Mouse (Mus musculus) neural tube, embryonic 15.5 days (tissue): ENCODE measurements around the gene Nrp2. TPM values are rescaled to one million over a fixed set of nuclear protein-coding genes. Genes with fewer than 3 reads are reported as not detected.

ENCODE experiments used
- ATAC-seq: fragments of 200-750 bp; cut with Nextera tagmentation; 2 replicates; pipeline ENCODE4 v1.8.0; 2017; ENCODE audit warnings: mild to moderate bottlenecking, moderate TSS enrichment, moderate library complexity; ENCODE audit not compliant: low FRiP score
- H3K27ac ChIP-seq: fragments of 300-500 bp; sonication (generic); replicated peaks from 2 replicates; pipeline ENCODE4 v1.5.1; 2015; ENCODE audit warnings: mild to moderate bottlenecking, inconsistent platforms
- H3K27me3 ChIP-seq: fragments of 300-500 bp; sonication (generic); replicated peaks from 2 replicates; pipeline ENCODE4 v1.6.1; 2015; ENCODE audit warnings: inconsistent platforms
- H3K36me3 ChIP-seq: fragments of 300-500 bp; sonication (generic); 2 replicates; pipeline ENCODE4 v1.6.1; 2015; ENCODE audit warnings: inconsistent platforms
- H3K4me1 ChIP-seq: fragments of 300-500 bp; sonication (generic); 2 replicates; pipeline ENCODE4 v1.6.1; 2015; ENCODE audit warnings: inconsistent platforms
- H3K4me2 ChIP-seq: fragments of 300-500 bp; sonication (generic); 2 replicates; pipeline ENCODE4 v1.6.1; 2015; ENCODE audit warnings: inconsistent platforms, mild to moderate bottlenecking, moderate library complexity
- H3K4me3 ChIP-seq: fragments of 300-500 bp; sonication (generic); replicated peaks from 2 replicates; pipeline ENCODE4 v1.5.1; 2015; ENCODE audit warnings: mild to moderate bottlenecking, inconsistent platforms
- H3K9ac ChIP-seq: fragments of 300-500 bp; sonication (generic); replicated peaks from 2 replicates; pipeline ENCODE4 v1.6.1; 2015; ENCODE audit warnings: mild to moderate bottlenecking, inconsistent platforms
- H3K9me3 ChIP-seq: fragments of 300-500 bp; sonication (generic); replicated peaks from 2 replicates; pipeline ENCODE4 v1.6.1; 2016; ENCODE audit warnings: inconsistent platforms
- WGBS: fragments of 180-500 bp; shearing (Covaris S2); methylation state at CpG from one replicate; pipeline ENCODE4 v1.1.7; 2015; ENCODE audit warnings: mixed read lengths; 5-methylcytosine and 5-hydroxymethylcytosine counted together
- polyA plus RNA-seq: library from polyadenylated mRNA; unstranded; fragments of >200 nt; fragmentation: Nextera tagmentation; extraction: Ambion mirVana; gene quantifications from 2 replicates; pipeline ENCODE4 v1.2.1, GENCODE M21; 2015

Nrp2 gene
- polyA plus RNA-seq, 1 experiment from 2014 or later: 35.6 TPM

DNA sequence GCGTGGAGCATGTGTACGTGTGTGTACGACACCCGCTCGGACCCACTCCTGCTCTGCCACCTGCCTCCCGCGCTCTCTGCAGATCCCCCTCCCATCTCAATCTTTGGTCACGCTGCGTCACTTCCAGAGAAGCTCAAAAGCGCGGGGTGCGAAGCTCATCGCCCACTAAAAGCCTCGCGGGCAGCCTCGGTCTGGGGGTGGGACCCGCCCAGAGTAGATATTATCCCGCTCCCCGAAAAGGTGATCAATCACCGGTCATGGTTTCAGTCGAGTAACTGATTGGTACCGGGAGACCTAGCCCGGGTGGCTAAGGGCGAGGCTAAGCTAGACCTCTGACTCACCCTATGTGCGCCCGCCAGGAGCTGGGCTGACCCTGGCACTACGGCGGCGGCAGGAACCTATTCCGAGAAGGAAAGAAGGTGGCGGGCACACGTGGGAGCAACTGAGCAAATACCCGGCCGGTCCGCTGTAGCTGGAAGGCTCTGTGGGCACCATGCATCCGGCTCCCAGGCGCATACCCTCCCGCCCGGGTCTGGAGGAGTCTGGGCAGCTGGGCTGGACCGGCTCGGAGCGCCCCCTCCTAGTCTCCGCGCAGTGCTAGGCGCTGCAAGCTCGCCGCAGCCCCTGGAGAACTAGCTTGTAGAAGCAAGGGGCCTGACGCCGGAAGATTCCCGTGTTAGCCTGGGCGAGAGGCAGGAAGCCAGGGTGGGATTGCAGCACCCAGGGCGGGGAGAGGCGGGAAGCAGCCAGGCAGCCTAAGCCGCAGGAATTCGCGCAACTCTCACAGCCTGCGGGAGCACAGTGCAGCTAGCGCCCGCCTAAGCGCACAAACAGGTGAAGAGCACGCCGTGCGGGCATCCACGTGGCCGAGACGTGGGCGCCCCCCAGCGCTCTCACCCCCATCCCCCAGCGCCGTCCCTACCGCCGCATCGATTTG lies 3.3 kb downstream of the Nrp2 start:
- H3K9ac ChIP-seq: peak overlapping the region; percentile 81
- H3K27ac ChIP-seq: peak overlapping the region; percentile 90
- WGBS: under 1% methylated on average over 72 of the region's 73 CpGs
- peak overlapping the region; percentile 97 for H3K4me2 ChIP-seq
- no peaks in the 10 kb centered on the region for H3K36me3 ChIP-seq
- ATAC-seq: peak; percentile 56
- no peaks in the 10 kb centered on the region; the same call in 1 of the 2 replicates for H3K27me3 ChIP-seq
- no peaks in the 10 kb centered on the region for H3K9me3 ChIP-seq
- peaks cover 63% of the 10 kb centered on the region for H3K4me1 ChIP-seq
- peak overlapping the region; percentile 64 for H3K4me3 ChIP-seq

DNA sequence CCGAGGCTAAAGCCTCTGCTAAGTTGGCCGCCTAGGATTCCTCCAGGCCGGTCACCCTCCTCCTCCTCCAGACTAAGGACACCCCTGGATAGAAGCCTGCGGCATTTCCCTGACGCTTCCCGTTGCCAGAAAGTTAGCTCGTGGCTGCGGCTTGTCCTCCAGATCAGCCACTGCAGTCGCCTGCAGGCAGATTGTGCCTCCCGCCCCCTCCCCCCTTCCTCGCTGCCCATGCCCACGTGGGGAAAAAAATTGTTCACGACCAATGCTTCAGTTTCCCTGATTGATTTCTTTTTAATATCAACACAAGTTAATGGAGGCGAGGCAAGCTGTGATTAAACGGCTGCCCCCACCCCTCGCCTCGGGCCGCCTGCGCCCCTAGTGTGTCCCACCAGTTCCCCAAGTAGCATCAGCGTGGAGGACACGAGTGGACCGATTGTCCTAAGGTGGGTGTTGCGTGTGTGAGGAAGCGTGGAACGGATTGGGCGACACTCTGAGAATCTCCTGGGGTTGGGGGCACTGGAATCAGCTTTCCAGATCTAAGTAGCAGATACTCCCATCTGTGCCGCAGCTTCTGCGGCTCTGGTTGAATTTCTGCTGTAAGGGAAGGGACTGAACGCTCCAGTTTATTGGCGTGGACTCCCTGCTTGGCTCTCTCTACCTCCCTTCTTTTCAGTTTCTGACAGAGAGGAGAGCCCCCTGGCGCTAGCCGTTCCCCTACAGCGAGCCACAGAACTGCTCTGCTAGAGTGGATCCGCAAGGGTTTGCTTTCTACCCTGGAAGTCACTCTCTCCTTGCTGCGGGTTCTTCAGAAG lies 4.2 kb downstream of the Nrp2 start:
- peak overlapping the region; percentile 81 for H3K9ac ChIP-seq
- peak overlapping the region; percentile 64 for H3K4me3 ChIP-seq
- H3K27me3 ChIP-seq: no peaks in the 10 kb centered on the region
- no peaks in the 10 kb centered on the region for H3K9me3 ChIP-seq
- under 1% methylated on average over 35 of the region's 35 CpGs for WGBS
- ATAC-seq: peak; percentile 23; the same call in 1 of the 2 replicates
- H3K27ac ChIP-seq: peak overlapping the region; percentile 90
- peak overlapping the region; percentile 97 for H3K4me2 ChIP-seq
- H3K4me1 ChIP-seq: peaks cover 62% of the 10 kb centered on the region
- H3K36me3 ChIP-seq: no peaks in the 10 kb centered on the region

DNA sequence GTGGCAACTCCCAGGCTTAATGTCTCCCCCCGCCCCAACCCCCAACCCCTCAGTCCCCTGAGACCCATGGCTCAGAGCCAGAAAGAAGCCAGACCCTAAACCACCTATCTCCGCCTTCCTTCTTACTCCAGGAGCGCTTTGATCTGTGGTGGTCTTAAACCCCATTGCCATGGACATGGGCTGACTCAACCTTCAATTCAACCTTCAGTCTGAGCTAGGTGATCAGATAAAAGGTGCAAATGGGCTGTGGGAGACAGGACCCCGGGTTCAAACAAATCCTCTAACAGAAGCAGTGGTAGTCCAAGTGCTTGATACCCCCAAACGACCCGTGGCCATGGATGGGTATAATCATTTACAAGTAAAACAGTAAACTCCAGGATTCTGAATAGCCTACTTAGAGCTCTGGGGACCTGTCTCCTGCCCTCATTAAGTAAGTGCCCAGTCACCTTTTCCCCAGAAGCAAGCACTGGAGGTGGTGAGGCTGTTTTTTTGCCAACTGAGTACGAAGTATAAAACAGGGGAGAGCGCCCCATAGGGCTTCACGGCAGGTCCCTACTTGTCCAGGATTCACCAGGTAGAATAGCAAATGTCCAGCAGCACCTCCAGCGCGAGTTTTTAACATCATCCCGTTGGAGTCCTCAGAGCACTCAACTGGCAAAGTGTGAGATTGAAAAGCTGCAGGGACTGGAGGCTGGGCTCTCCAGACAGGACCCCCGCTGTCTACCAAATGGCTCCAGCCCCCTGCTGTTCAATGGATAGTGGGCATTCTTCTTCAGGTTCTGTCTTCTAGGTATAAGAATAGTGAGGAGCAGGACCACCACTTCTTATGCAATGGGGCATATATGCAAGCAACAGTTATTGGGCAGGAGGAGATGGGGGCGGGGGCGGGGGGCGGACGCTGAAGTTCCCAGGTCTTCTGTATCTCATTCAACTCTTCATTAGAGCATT lies 5.1 kb downstream of the Nrp2 start:
- peak overlapping the region; percentile 90; the same call in 1 of the 2 replicates for H3K27ac ChIP-seq
- peak overlapping the region; percentile 81 for H3K9ac ChIP-seq
- peak overlapping the region; percentile 97 for H3K4me2 ChIP-seq
- no peaks in the 10 kb centered on the region for H3K9me3 ChIP-seq
- WGBS: 9% methylated on average over 17 of the region's 17 CpGs
- H3K4me3 ChIP-seq: peak overlapping the region; percentile 64
- ATAC-seq: no peak
- no peaks in the 10 kb centered on the region for H3K36me3 ChIP-seq
- H3K4me1 ChIP-seq: peaks cover 60% of the 10 kb centered on the region
- H3K27me3 ChIP-seq: no peaks in the 10 kb centered on the region

DNA sequence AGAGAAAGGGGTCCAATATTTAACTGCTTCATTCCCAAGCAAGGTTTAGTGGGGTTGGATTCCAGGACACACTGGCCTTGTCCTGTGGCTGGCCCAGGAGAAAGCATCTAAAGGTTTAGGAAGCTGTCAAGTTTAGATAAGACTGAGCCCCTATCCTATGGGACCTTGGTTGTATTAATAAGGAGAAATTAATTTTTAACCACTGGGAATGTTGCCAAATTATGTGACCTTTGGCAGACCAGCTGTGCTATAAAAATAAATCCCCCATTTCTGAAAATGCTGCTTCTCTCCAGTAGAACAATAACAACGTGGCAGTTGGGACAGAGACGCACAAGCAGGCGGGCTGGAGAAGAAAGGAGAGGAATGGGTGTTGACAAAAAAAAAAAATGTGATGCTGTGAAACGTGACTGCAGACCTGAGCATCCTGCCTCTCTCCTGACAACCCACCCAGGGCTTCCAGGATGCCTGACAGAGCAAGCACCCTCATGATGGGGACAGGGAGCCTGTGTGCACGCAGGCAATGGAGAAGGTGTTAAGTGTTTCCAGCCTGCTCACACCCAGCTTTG lies 6.8 kb downstream of the Nrp2 start:
- no peak for ATAC-seq
- Histone ChIP-seq H3K4me3 (0 out of 2 replicates have a peak overlapping the region, but pooled peaks have one; percentile 3), H3K9me3 (no peaks in the 10 kb centered on the region), H3K27ac (no peak overlapping the region; the same call in 1 of the 2 replicates), H3K4me2 (peak overlapping the region; percentile 97), H3K9ac (no peak overlapping the region), H3K27me3 (0 out of 2 replicates have a peak, but pooled peaks cover 3% of the 10 kb centered on the region), H3K4me1 (peaks cover 61% of the 10 kb centered on the region), H3K36me3 (no peaks in the 10 kb centered on the region)
- WGBS: 31% methylated on average over 5 of the region's 5 CpGs

DNA sequence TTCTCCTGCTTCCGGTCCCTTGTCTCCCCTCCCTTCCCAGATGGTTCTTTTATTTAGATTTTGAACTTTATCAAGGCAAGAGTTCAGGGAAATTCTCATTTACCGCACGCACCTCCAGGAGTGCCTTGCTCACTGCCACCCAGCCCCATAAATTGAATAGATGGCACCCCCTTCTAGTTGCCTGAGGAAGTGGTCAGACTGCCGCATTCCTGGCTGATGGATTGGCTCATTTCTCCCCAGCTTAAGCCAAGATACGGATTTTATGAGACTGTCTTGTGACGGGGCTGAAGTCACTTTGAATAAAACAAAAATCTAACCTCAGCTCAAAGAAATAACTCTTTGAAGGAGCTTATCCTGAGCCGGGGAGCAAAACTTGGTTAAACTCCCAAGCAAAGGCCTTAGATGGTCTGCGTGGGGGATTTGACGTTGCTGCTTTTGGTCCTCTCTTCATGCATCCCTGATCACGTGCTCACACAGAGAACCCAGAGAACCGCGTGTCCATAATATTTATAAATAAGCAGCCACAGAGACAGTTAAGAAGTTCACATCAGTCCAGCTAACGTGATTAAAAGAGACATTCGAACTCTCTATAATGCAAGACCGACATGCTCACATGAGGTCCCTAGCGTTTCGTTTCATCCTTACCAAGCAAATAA lies 10.1 kb downstream of the Nrp2 start:
- WGBS: 66% methylated on average over 17 of the region's 17 CpGs
- peak overlapping the region; percentile 15 for H3K4me2 ChIP-seq

DNA sequence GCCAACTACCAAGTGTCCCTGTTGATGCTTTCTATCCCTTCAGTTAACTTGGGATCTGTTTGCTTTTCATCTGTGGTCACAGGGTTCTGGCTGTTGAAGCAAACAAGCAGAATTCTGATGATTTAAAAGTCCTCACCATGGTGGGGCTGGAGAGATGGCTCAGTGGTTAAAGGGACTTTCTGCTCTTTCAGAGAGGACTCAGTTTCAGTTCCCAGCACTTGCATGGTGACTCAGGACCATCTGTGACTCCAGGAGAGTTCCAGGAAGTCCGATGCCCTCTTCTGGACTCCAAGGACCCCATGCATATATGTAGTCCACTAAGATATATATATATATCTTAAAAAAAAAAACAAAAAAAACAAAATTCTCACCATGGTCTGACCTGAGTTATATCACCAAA lies 11.9 kb downstream of the Nrp2 start:
- WGBS: 93% methylated on average over 1 of the region's 1 CpGs
- H3K27ac ChIP-seq: no peak overlapping the region
- 0 out of 2 replicates have a peak, but pooled peaks cover 4% of the 10 kb centered on the region for H3K36me3 ChIP-seq
- no peaks in the 10 kb centered on the region for H3K9me3 ChIP-seq
- H3K4me2 ChIP-seq: no peak overlapping the region
- peaks cover 51% of the 10 kb centered on the region for H3K4me1 ChIP-seq
- H3K4me3 ChIP-seq: no peak overlapping the region
- H3K27me3 ChIP-seq: 0 out of 2 replicates have a peak, but pooled peaks cover 3% of the 10 kb centered on the region
- no peak overlapping the region for H3K9ac ChIP-seq
- no peak for ATAC-seq

More for the DNA sequence above, 10.1 kb downstream of the Nrp2 start:
- Histone ChIP-seq H3K4me1 (peaks cover 60% of the 10 kb centered on the region), H3K4me3 (no peak overlapping the region), H3K27ac (no peak overlapping the region), H3K36me3 (no peaks in the 10 kb centered on the region), H3K27me3 (0 out of 2 replicates have a peak, but pooled peaks cover 3% of the 10 kb centered on the region), H3K9ac (no peak overlapping the region), H3K9me3 (no peaks in the 10 kb centered on the region)
- ATAC-seq: no peak

DNA sequence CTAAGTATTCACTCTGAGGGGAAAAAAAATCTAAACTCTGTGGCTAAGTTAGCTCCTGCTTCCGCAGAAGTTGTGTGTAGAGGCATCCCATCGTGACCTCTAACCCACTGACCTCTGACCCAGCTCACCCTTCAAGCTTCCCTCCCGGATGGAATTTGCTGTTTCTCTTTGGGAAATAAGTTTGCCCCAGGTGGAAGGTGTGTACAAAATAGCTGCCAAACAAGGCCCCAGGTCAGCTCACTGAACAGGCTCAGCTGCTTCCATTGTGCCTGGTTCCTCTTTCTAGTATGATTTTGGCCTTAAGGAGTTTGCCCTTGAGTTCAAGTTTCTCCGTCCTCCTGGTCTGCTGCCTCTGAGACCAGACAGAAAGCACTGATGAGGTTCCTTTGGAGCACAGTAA lies 12.6 kb downstream of the Nrp2 start:
- no peak for ATAC-seq
- H3K4me3 ChIP-seq: no peak overlapping the region
- H3K9ac ChIP-seq: no peak overlapping the region
- H3K4me1 ChIP-seq: peaks cover 44% of the 10 kb centered on the region
- H3K36me3 ChIP-seq: 0 out of 2 replicates have a peak, but pooled peaks cover 4% of the 10 kb centered on the region
- peak overlapping the region; percentile 47 for H3K4me2 ChIP-seq
- 62% methylated on average over 4 of the region's 4 CpGs for WGBS
- no peaks in the 10 kb centered on the region for H3K9me3 ChIP-seq
- 0 out of 2 replicates have a peak, but pooled peaks cover 3% of the 10 kb centered on the region for H3K27me3 ChIP-seq
- H3K27ac ChIP-seq: no peak overlapping the region

DNA sequence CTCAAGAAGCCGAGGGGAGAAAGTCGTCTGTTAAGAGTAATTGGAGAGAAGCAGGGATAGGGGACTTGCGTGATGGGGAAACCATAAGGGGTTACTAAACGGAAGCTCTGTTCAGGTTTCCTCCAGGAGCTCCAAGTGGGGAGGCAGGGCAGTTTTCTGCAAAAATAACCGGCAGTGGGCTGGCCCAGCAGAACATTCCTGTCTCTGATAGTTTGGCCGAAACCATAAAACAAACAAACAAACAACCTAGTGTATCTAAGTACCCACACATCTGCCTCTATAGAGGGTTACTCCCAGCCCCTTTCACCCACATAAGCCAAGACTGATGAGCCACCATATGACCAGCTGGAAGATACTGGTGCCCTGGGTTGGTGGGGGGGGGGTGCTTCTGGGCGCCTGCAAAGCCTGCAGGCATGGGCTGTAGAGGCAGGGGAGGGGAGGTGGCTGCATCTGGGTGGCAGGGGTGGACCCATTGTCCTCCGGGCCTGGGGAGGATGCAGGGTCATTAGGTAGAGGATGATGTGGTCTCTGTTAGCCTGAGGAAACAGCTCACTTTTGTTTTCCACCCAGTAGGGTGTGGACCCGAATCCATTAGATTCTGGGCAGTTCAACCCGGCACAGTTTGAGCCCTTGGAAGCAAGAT lies 13.9 kb downstream of the Nrp2 start:
- H3K4me3 ChIP-seq: 0 out of 2 replicates have a peak overlapping the region, but pooled peaks have one; percentile 7
- H3K9me3 ChIP-seq: no peaks in the 10 kb centered on the region
- H3K9ac ChIP-seq: no peak overlapping the region
- peak overlapping the region; percentile 47 for H3K4me2 ChIP-seq
- 0 out of 2 replicates have a peak, but pooled peaks cover 4% of the 10 kb centered on the region for H3K36me3 ChIP-seq
- H3K4me1 ChIP-seq: peaks cover 41% of the 10 kb centered on the region
- no peak; the same call in 1 of the 2 replicates for ATAC-seq
- H3K27me3 ChIP-seq: 0 out of 2 replicates have a peak, but pooled peaks cover 3% of the 10 kb centered on the region
- WGBS: 13% methylated on average over 10 of the region's 10 CpGs
- peak overlapping the region; percentile 66 for H3K27ac ChIP-seq

DNA sequence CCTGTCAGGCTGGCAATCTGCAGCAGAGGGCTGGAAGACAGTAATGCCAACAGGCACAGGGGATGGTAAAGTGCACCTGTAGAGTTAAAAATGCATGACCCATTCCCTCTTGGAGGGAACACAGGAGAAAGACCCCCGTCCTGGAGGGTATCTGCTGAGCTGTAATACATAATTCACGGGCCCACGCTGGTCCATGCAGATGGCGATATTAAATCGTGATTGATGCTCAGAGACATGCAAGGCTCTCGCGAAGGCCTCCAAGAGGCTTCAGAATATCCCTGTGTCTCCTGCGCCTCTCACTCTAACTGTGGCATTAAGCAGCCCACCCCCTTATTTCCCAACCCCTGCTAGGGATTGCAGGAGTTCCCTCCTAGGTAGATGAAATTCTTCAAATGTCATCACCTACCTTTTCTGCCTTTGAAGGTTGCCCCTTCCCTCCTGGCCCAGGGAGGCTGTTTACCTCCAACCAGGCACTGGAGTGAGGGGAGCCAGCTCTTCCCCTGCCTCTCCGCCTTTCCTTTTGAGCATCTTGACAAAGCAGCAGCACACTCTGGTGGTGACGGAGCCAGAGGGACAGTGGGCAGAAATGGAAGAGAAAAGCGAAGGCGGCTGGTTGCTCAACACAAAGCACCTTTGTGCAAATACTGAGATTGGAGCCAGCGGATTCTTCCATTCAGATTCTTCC lies 14.6 kb downstream of the Nrp2 start:
- Histone ChIP-seq H3K27me3 (0 out of 2 replicates have a peak, but pooled peaks cover 3% of the 10 kb centered on the region), H3K27ac (peak overlapping the region; percentile 66), H3K36me3 (0 out of 2 replicates have a peak, but pooled peaks cover 4% of the 10 kb centered on the region), H3K9ac (no peak overlapping the region), H3K4me3 (peak overlapping the region; percentile 4), H3K4me1 (peaks cover 41% of the 10 kb centered on the region), H3K4me2 (peak overlapping the region; percentile 47), H3K9me3 (no peaks in the 10 kb centered on the region)
- WGBS: 19% methylated on average over 13 of the region's 13 CpGs
- peak; percentile 83 for ATAC-seq
